Mouse (Mus musculus): Measurements from ENCODE around the gene Ndufaf2. TPM values are rescaled to one million over a fixed set of nuclear protein-coding genes. Genes with fewer than 3 reads are reported as not detected.

The Ndufaf2 gene
- polyA plus RNA-seq, 1 experiment from 2014 or later = 62.1 TPM

DNA sequence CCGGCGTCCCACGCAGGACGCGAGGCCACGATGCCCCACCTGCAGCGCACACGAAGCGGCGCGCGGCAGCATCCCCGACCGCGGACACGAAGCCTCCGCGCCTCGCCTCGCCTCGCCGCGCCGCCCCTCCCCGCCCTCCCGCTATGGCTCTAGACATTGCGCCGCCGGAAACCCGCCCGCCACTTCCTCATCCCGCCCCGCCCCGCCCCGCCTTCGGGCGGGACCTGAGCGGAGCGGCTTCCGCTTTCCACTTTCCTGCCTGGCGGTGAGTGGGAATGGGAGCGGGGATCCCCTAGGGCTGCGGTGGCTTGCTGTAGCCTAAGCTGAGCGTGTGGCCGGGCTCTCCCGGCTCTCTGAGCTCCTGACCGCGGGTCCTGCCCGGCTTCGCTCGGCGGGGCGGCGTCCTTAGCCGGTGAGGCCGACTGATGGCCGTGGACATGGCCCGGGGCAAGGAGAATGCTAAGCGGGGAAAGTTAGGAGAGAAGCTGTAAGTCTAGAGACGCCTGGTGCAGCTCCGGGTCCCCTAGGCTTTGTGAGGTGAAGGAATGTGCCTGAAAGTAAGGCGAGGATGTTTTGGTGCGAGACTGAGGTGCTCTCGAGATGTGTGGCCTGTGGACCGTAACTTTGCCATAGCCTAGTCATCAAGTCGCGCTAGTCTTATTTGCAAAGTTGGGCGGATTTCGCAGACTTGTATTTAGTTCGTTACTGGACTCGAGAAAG, 114.0 kb downstream of the Ndufaf2 start, which contains the start of gene Smim15:
Smim15 (plus strand) TSS at position 225 of the 720 bp plus-strand sequence.
- H3K4me1 ChIP-seq = peaks cover 40% of the 10 kb centered on the region
- peak within 1 kb of the TSS; percentile 96 for H3K9ac ChIP-seq
- peak within 1 kb of the TSS; percentile 83 for H3K4me3 ChIP-seq
- no peaks in the 10 kb centered on the region for H3K27me3 ChIP-seq
- peaks cover 9% of the 10 kb centered on the region; the same call in 1 of the 2 replicates for H3K36me3 ChIP-seq
- peak; percentile 97 for ATAC-seq (ENCODE audit: borderline replicate concordance, extremely low read depth, low FRiP score, low TSS enrichment)
- H3K27ac ChIP-seq = peak within 1 kb of the TSS; percentile 97
- under 1% methylated on average over 71 of the region's 71 CpGs for WGBS
- no peaks in the 10 kb centered on the region for H3K9me3 ChIP-seq
- H3K4me2 ChIP-seq = peak within 1 kb of the TSS; percentile 72

DNA sequence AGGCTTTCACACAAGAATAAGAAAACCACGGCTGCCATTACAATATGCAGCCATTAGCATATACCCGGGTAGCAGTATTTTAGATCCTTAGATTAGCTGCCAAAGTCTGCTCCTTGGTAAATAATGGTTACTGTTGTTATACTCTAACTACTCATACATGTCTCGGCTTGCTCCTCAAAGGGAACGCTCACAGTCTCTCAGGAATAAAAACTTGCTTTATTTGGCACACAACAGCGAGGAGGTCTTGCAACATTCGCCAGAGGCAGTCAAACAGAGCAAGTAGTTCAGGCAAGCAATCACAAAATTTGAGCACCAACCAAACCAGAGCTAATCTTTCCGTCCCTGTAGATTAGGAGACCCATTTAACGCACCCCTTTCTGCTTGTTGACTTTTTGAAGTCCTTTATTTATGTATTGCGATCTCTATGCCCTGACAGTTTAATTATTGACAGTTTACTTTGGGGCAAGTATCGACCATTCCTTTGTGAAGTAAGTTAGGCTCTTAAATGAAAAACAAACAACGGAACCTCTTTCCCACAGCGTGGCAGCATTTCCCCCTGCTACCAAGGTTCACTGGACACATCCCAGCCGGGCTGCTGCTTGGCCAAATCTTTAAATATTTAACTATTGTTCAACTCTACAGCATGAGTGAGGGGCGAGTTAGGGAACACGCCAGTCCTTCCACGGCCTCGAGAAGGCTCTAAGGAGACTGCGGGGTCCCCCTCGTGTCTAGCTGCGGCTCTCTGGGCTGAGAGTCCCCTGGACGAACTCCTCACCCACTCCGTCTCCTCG, 114.8 kb downstream of the Ndufaf2 start:
- Histone ChIP-seq H3K27ac (peak overlapping the region; percentile 97), H3K4me2 (peak overlapping the region; percentile 72), H3K9me3 (no peaks in the 10 kb centered on the region), H3K36me3 (peaks cover 9% of the 10 kb centered on the region; the same call in 1 of the 2 replicates), H3K4me1 (peaks cover 40% of the 10 kb centered on the region), H3K27me3 (no peaks in the 10 kb centered on the region), H3K9ac (peak overlapping the region; percentile 96), H3K4me3 (peak overlapping the region; percentile 83)
- WGBS = 2% methylated on average over 23 of the region's 23 CpGs
- ATAC-seq (ENCODE audit: borderline replicate concordance, extremely low read depth, low FRiP score, low TSS enrichment) = peak; percentile 48

DNA sequence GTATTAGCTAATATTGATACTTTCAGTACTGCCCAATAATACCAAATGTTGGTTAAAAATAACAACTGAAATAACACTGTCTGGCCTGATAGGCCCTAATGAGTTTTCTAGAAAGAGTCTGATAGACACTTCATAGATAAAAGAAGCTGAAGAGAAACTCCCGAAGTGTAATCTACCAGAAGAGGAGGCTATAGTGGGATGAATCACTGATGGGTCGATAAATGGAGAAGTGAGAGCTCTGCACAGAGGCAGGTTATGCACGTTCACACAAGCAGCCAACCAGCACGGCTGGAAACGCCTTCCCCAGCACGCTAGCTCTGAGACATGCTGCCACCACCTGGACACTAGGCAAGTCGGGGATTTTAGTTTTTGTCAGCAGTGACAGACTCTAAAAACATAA, 117.1 kb downstream of the Ndufaf2 start:
- Histone ChIP-seq H3K36me3 (0 out of 2 replicates have a peak, but pooled peaks cover 2% of the 10 kb centered on the region), H3K27ac (0 out of 2 replicates have a peak overlapping the region, but pooled peaks have one; percentile 16), H3K9me3 (no peaks in the 10 kb centered on the region), H3K4me2 (peak overlapping the region; percentile 25; the same call in 1 of the 2 replicates), H3K9ac (no peak overlapping the region), H3K4me1 (peaks cover 37% of the 10 kb centered on the region), H3K4me3 (no peak overlapping the region), H3K27me3 (no peaks in the 10 kb centered on the region)
- 2% methylated on average over 7 of the region's 7 CpGs for WGBS
- ATAC-seq (ENCODE audit: borderline replicate concordance, extremely low read depth, low FRiP score, low TSS enrichment) = 0 out of 2 replicates have a peak, but pooled peaks have one; percentile 28

DNA sequence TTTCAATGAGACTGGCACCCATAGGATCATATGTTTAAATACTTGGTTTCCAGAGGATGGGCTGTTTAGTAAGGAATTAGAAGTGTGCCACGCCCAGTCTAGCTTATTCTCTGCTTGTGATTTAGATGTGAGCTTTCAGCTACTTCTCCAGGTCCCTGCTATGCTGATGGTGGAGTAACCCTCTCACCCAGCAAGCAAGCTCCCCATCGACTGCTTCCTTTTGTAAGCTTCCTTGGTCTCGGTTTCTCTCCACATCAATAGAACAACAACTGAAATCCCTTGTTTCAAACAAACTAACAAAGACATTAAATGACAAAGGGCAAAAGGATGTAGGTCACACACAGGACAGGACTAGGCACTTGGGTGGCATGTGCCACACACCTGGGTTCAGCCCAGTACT, 118.0 kb downstream of the Ndufaf2 start:
- Histone ChIP-seq H3K27ac (no peak overlapping the region), H3K4me1 (peaks cover 31% of the 10 kb centered on the region)

DNA sequence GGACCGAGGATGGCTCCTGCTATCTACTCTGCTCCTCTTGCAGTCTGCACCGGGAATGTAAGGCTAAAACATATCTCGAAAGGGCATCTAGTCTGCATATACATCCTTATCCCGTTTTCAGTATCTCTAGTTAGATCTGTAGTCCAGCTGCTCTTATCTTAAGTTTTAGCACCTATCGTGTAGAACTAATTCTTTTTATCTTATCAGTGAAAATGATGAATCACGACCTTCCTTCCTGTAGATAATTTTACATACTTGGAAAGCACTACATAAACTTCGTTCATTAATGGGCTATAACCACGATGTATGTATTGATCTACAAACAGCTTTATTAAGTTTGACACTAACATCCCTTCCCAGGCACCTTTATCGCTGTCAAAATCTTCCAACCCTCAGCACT, 118.5 kb downstream of the Ndufaf2 start:
- Histone ChIP-seq H3K9me3 (no peaks in the 10 kb centered on the region), H3K4me1 (peaks cover 28% of the 10 kb centered on the region), H3K27ac (no peak overlapping the region), H3K27me3 (no peaks in the 10 kb centered on the region), H3K4me3 (no peak overlapping the region), H3K4me2 (no peak overlapping the region), H3K9ac (no peak overlapping the region), H3K36me3 (no peaks in the 10 kb centered on the region)
- WGBS = 31% methylated on average over 9 of the region's 9 CpGs
- ATAC-seq (ENCODE audit: borderline replicate concordance, extremely low read depth, low FRiP score, low TSS enrichment) = no peak

More for the DNA sequence above, 118.0 kb downstream of the Ndufaf2 start:
- Histone ChIP-seq H3K9ac (no peak overlapping the region), H3K4me2 (no peak overlapping the region), H3K27me3 (no peaks in the 10 kb centered on the region), H3K36me3 (no peaks in the 10 kb centered on the region), H3K9me3 (no peaks in the 10 kb centered on the region), H3K4me3 (no peak overlapping the region)
- no peak for ATAC-seq (ENCODE audit: borderline replicate concordance, extremely low read depth, low FRiP score, low TSS enrichment)
- WGBS = 69% methylated on average over 3 of the region's 3 CpGs

DNA sequence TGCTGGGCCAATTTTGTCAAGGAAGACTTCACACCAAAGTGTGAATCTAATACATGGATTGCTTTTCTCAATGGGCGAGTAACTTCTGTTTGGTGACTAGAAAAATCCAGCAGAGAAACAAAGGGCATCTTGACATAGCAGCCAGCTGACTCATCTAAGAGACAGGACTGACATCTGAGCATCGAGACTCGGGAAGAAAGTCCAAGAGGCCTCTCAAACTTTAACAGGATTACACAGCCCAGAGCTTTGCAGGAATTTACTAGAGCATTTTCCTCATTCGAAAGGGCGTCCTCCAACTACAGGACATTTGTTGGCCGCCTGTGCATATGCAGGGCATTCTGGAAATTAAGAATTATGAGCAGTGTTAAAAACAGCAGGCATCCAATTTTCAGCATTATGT, 119.0 kb downstream of the Ndufaf2 start:
- 68% methylated on average over 6 of the region's 6 CpGs for WGBS
- no peaks in the 10 kb centered on the region for H3K9me3 ChIP-seq
- ATAC-seq (ENCODE audit: borderline replicate concordance, extremely low read depth, low FRiP score, low TSS enrichment) = no peak
- H3K4me2 ChIP-seq = no peak overlapping the region
- H3K4me1 ChIP-seq = peaks cover 28% of the 10 kb centered on the region
- H3K36me3 ChIP-seq = no peaks in the 10 kb centered on the region
- no peaks in the 10 kb centered on the region for H3K27me3 ChIP-seq
- H3K27ac ChIP-seq = no peak overlapping the region
- no peak overlapping the region for H3K9ac ChIP-seq
- H3K4me3 ChIP-seq = no peak overlapping the region

DNA sequence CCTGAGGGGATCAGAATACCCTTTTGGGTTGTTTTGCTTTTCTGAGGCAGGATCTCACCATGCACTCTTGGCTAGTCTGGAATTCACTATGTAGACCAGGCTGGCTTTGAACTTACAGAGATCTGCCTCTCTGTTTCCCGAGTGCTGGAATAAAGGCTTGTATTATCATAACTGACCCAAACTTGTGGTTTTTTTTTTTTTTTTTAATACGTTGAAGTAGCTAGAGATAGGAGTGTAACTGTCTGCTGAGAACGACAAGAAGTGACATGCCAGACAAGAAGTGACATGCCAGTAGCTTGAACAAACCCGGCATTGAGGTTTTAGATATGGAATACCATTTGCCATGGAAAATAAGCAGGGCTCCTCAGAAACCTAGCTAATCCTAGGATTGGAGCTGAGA, 125.6 kb downstream of the Ndufaf2 start:
- Histone ChIP-seq H3K36me3 (no peaks in the 10 kb centered on the region), H3K9me3 (no peaks in the 10 kb centered on the region), H3K4me3 (no peak overlapping the region), H3K9ac (no peak overlapping the region), H3K27ac (no peak overlapping the region), H3K4me1 (no peaks in the 10 kb centered on the region), H3K27me3 (no peaks in the 10 kb centered on the region), H3K4me2 (no peak overlapping the region)
- no peak for ATAC-seq (ENCODE audit: borderline replicate concordance, extremely low read depth, low FRiP score, low TSS enrichment)
- WGBS = 72% methylated on average over 4 of the region's 4 CpGs

DNA sequence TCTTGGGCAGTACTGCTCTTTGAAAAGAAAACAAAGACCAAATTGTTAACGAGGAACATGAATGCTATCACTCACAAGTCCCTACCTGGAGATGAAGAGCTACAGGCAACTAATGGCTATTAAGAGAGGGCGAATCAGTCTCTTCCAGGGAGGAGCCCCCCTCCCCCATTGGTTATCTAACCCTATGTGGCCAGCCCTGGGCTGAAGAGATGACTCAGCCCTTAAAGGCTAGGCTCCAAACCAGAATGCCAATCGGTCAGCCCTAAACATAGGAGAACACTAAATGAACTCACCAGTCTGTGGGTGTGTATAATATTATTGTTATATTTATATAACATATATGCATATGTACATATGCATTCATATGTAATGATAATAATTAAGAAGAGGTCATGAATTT, 132.6 kb downstream of the Ndufaf2 start:
- Histone ChIP-seq H3K4me3 (no peak overlapping the region), H3K27ac (no peak overlapping the region), H3K4me2 (no peak overlapping the region), H3K36me3 (no peaks in the 10 kb centered on the region), H3K9me3 (no peaks in the 10 kb centered on the region), H3K4me1 (no peaks in the 10 kb centered on the region), H3K9ac (no peak overlapping the region), H3K27me3 (no peaks in the 10 kb centered on the region)
- 64% methylated on average over 3 of the region's 3 CpGs for WGBS
- no peak for ATAC-seq (ENCODE audit: borderline replicate concordance, extremely low read depth, low FRiP score, low TSS enrichment)

DNA sequence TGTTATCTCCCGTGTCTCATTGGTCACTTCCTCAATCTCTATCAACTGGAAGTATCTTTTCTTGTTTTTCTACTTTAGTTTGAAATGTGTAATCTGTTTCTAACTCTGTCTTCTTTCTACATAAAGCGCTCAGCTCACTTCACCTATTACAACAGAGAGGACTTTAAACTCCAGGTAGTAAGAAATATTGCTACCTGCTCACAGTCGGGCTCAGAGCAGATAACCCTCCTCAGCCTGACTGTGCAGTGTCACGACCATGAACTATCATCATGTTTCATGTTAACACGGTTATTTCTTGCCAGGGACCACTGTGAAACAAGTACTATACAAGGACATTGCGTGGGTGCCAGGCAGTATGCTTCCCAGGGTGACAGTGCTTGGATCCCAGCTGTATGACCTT, 141.1 kb downstream of the Ndufaf2 start:
- WGBS = 58% methylated on average over 6 of the region's 6 CpGs
- H3K4me2 ChIP-seq = no peak overlapping the region

DNA sequence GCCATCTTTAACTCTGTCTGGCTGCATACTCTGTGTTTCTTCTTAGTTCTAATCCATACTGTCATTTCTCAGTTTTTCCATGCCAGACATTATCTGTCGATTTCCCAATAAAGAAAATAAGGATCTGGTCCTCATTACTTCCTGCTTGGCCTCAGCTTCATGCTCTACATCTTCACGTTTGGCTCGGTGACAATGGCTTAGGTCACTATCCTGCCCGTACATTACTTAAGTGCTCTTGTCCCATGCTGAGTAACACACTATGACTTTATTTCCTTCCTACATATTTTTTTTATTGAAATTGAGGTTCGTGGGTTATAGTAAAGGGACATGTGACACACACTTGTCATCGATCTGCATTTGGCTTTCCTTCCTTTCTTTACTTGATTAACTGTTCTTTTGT, 143.3 kb downstream of the Ndufaf2 start:
- Histone ChIP-seq H3K36me3 (no peaks in the 10 kb centered on the region), H3K27ac (no peak overlapping the region), H3K9ac (no peak overlapping the region), H3K4me3 (no peak overlapping the region), H3K27me3 (no peaks in the 10 kb centered on the region), H3K9me3 (no peaks in the 10 kb centered on the region), H3K4me1 (no peaks in the 10 kb centered on the region), H3K4me2 (no peak overlapping the region)
- ATAC-seq (ENCODE audit: borderline replicate concordance, extremely low read depth, low FRiP score, low TSS enrichment) = no peak
- 69% methylated on average over 6 of the region's 6 CpGs for WGBS

More for the DNA sequence above, 141.1 kb downstream of the Ndufaf2 start:
- no peak overlapping the region for H3K27ac ChIP-seq
- H3K9me3 ChIP-seq = no peaks in the 10 kb centered on the region
- no peaks in the 10 kb centered on the region for H3K36me3 ChIP-seq
- no peaks in the 10 kb centered on the region for H3K27me3 ChIP-seq
- H3K4me3 ChIP-seq = no peak overlapping the region
- H3K9ac ChIP-seq = no peak overlapping the region
- ATAC-seq (ENCODE audit: borderline replicate concordance, extremely low read depth, low FRiP score, low TSS enrichment) = no peak
- H3K4me1 ChIP-seq = no peaks in the 10 kb centered on the region

DNA sequence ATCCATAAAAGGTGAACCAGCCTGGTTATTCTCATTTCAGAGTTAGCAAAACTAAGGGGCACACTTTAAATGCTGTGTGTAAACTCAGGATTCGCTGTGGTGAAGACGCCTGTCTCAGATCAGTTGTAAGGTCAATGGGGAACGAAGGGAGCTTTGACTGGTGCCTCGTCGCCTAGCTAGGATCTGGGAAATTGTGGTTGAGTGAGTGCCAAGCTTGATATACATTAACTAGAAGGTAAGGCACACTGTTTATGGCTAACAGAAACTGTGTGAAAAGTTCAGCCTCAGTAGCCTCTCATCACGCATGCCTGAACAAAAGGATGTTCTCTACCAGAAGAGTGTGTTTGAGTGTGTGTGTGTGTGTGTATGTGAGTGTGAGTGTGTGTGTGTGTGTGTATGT, 144.6 kb downstream of the Ndufaf2 start:
- 75% methylated on average over 6 of the region's 6 CpGs for WGBS
- ATAC-seq (ENCODE audit: borderline replicate concordance, extremely low read depth, low FRiP score, low TSS enrichment) = no peak

DNA sequence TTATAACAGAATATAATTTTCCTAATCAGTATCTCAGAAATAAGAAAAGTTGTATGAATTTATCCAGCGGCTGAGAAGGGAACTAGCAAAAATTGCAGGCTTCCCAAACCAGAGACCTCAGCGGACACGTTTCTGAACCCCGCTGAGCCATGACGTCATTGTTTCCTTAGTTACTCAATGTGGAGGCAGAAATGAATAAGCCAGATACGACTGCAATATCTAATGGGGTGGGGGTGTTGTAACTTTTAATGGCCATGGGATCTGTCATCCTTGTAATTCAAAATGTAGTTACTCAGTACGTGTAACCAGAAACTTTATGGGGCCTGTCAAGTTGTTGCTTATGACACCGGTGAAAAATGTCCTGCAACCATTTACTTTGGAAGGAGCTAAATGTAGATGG, 145.3 kb downstream of the Ndufaf2 start:
- Histone ChIP-seq H3K4me3 (no peak overlapping the region), H3K36me3 (no peaks in the 10 kb centered on the region), H3K9me3 (no peaks in the 10 kb centered on the region), H3K4me1 (no peaks in the 10 kb centered on the region), H3K27me3 (no peaks in the 10 kb centered on the region), H3K9ac (no peak overlapping the region), H3K4me2 (no peak overlapping the region), H3K27ac (no peak overlapping the region)
- no peak for ATAC-seq (ENCODE audit: borderline replicate concordance, extremely low read depth, low FRiP score, low TSS enrichment)
- 74% methylated on average over 8 of the region's 8 CpGs for WGBS

More for the DNA sequence above, 144.6 kb downstream of the Ndufaf2 start:
- Histone ChIP-seq H3K27me3 (no peaks in the 10 kb centered on the region), H3K27ac (no peak overlapping the region), H3K4me3 (no peak overlapping the region), H3K36me3 (no peaks in the 10 kb centered on the region), H3K4me2 (no peak overlapping the region), H3K9me3 (no peaks in the 10 kb centered on the region), H3K9ac (no peak overlapping the region), H3K4me1 (no peaks in the 10 kb centered on the region)
